Mouse (Mus musculus) lung, adult 2 months (tissue): Measurements from ENCODE around the gene Gtf2a2. TPM values are rescaled to one million over a fixed set of nuclear protein-coding genes. Genes with fewer than 3 reads are reported as not detected.

ENCODE experiments used
- DNase-seq: peaks from one replicate; pipeline ENCODE4 v3.0.0; 2022
- H3K4me1 ChIP-seq: fragments of 200-500 bp; 2 replicates; pipeline ENCODE4 v1.6.1; 2011; ENCODE audit warnings: low read length; ENCODE audit not compliant: control insufficient read depth, insufficient read depth
- H3K4me3 ChIP-seq: fragments of 200-500 bp; replicated peaks from 2 replicates; pipeline ENCODE3; 2011; ENCODE audit warnings: low read depth, mild to moderate bottlenecking, control low read depth, low read length; ENCODE audit errors: extremely low read depth
- CTCF ChIP-seq: fragments of 200-500 bp; IDR thresholded peaks from 2 replicates; pipeline ENCODE4 v1.5.1; 2011; ENCODE audit warnings: mild to moderate bottlenecking, low read length, control low read depth; ENCODE audit not compliant: insufficient read depth
- POLR2A ChIP-seq: fragments of 200-500 bp; IDR thresholded peaks from 2 replicates; pipeline ENCODE4 v1.6.1; 2011; ENCODE audit warnings: low read depth, mild to moderate bottlenecking, control low read depth, low read length, borderline replicate concordance; ENCODE audit errors: extremely low read depth
- WGBS: fragments of 180-500 bp; shearing (Covaris S2); methylation state at CpG from one replicate; pipeline ENCODE4 v1.1.7; 2018; 5-methylcytosine and 5-hydroxymethylcytosine counted together
- polyA plus RNA-seq: library from polyadenylated mRNA; depleted of rRNA; stranded (reverse); fragments of >200 nt; gene quantifications from 2 replicates; pipeline ENCODE4 v1.2.3, GENCODE M21; 2012

Gtf2a2 gene
- polyA plus RNA-seq, 1 experiment, result 13.0 TPM

- DNase-seq, result no peak
- 24% methylated on average over 5 of the region's 5 CpGs for WGBS
- TF ChIP-seq CTCF (no peak), POLR2A (no peak)
- Histone ChIP-seq H3K4me1 (peaks cover 33% of the 10 kb centered on the region), H3K4me3 (no peak overlapping the region)
Observed at GRCm38 (mm10) chr9:69992841-69993277, 19.5 kb upstream of the Gtf2a2 start.

GRCm38 (mm10) chr9:69993479-69993878 lies 18.9 kb upstream of the Gtf2a2 start:
- 35% methylated on average over 1 of the region's 1 CpGs for WGBS
- TF ChIP-seq POLR2A (no peak), CTCF (no peak)
- no peak for DNase-seq
- Histone ChIP-seq H3K4me1 (peaks cover 33% of the 10 kb centered on the region), H3K4me3 (no peak overlapping the region)

- DNase-seq, result no peak
- Histone ChIP-seq H3K4me1 (peaks cover 29% of the 10 kb centered on the region), H3K4me3 (no peak overlapping the region)
- WGBS, result 75% methylated on average over 5 of the region's 5 CpGs
- TF ChIP-seq POLR2A, result no peak
- no peak for TF ChIP-seq CTCF
Observed at GRCm38 (mm10) chr9:69994547-69994946, 17.8 kb upstream of the Gtf2a2 start.

- no peak overlapping the region for H3K4me3 ChIP-seq
- WGBS, result 94% methylated on average over 1 of the region's 1 CpGs
- 0 out of 2 replicates have a peak, but pooled peaks have one; percentile 4 for TF ChIP-seq CTCF
- no peak for TF ChIP-seq POLR2A
- no peak for DNase-seq
- H3K4me1 ChIP-seq, result peaks cover 2% of the 10 kb centered on the region; the same call in 1 of the 2 replicates
Observed at GRCm38 (mm10) chr9:69999318-69999717, 13.0 kb upstream of the Gtf2a2 start.

GRCm38 (mm10) chr9:70003516-70003915 lies 8.8 kb upstream of the Gtf2a2 start:
- Histone ChIP-seq H3K4me1 (no peaks in the 10 kb centered on the region), H3K4me3 (no peak overlapping the region)
- WGBS, result 54% methylated on average over 10 of the region's 10 CpGs
- no peak for DNase-seq
- TF ChIP-seq POLR2A (no peak), CTCF (no peak)

GRCm38 (mm10) chr9:70006984-70007383 lies 5.4 kb upstream of the Gtf2a2 start:
- DNase-seq, result no peak
- TF ChIP-seq CTCF, result no peak
- no peak for TF ChIP-seq POLR2A
- WGBS, result 74% methylated on average over 5 of the region's 5 CpGs

GRCm38 (mm10) chr9:70007506-70008248 lies 4.7 kb upstream of the Gtf2a2 start:
- TF ChIP-seq POLR2A, result no peak
- WGBS, result 85% methylated on average over 14 of the region's 14 CpGs
- H3K4me3 ChIP-seq, result no peak overlapping the region
- no peak for DNase-seq
- no peaks in the 10 kb centered on the region for H3K4me1 ChIP-seq

More at GRCm38 (mm10) chr9:70006984-70007383, 5.4 kb upstream of the Gtf2a2 start:
- Histone ChIP-seq H3K4me1 (no peaks in the 10 kb centered on the region), H3K4me3 (no peak overlapping the region)

GRCm38 (mm10) chr9:70009754-70010304 lies 2.5 kb upstream of the Gtf2a2 start:
- no peak for TF ChIP-seq POLR2A
- TF ChIP-seq CTCF, result no peak
- DNase-seq, result no peak
- WGBS, result 67% methylated on average over 8 of the region's 8 CpGs
- Histone ChIP-seq H3K4me3 (no peak overlapping the region), H3K4me1 (peaks cover 10% of the 10 kb centered on the region)

GRCm38 (mm10) chr9:70010781-70011473 lies 1.4 kb upstream of the Gtf2a2 start:
- TF ChIP-seq CTCF (no peak), POLR2A (no peak)
- Histone ChIP-seq H3K4me3 (no peak overlapping the region), H3K4me1 (peaks cover 10% of the 10 kb centered on the region)
- no peak for DNase-seq
- WGBS, result 91% methylated on average over 5 of the region's 5 CpGs
